Mouse (Mus musculus): Measurements from ENCODE around the gene Fam149b. TPM values are rescaled to one million over a fixed set of nuclear protein-coding genes. Genes with fewer than 3 reads are reported as not detected.

The Fam149b gene
- total and polyA plus RNA-seq, 3 experiments: 15.8 to 21.9 (median 19.8) TPM

DNA sequence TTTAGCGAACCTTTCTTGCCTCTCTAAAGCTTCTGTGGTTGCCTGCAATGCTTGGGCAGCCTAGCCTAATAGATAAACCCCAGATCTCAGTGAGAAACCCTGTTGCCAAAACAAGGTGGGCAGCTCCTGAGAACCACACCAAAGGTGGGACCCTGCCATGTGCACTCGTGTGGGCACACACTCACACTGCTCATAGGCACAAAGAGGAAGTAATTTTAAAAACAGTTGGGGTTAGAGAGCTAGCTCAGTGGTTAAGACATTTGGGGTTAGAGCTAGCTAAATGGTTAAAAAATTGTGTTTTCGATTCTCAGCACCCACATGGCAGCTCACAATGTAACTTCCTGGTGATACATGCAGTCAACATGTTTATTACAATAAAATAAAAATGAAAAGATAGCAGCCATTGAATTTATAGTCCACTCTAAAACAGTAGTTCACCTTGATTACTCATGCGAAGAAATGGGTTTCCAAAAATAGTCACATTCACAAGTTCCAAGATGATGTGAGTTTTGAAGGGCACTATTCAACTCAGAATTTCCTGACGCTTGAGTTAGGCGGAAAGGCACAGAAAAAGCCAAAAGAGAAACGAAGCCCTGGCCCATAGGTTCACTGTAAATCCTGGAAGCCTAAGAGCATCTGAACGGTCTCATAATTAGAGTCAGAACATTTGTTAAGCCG is 31.9 kb downstream of the Fam149b start:
- peaks cover 5% of the 10 kb centered on the region; the same call in 1 of the 2 replicates for H3K79me2 ChIP-seq (replicated peaks; ENCODE audit: control insufficient read depth, extremely low read depth, insufficient read depth, poor library complexity, severe bottlenecking)
- in situ Hi-C loops (cut with MboI; ENCODE audit: low pct_ligation_motif_present, low pct_unique_long_range_greater_than_20kb, low sequenced_read_pairs) (loop anchor here (10.0 kb wide), 1 partner anchor 55 kb away; no protein-coding TSS in a partner anchor), dilution Hi-C loops (cut with MboI; ENCODE audit: extremely low pct_ligation_motif_present, extremely low pct_unique_long_range_greater_than_20kb, low sequenced_read_pairs) (no loop called here)
- peaks cover 8 to 40% of the 10 kb centered on the region in 2 experiments; a peak in 3 of 4 replicates for H3K4me1 ChIP-seq (ENCODE audit: control insufficient read depth in 1 of 2, insufficient read depth in 2 of 2)
- no peaks in the 10 kb centered on the region for H3K27me3 ChIP-seq (replicated peaks)
- H3K9ac ChIP-seq (ENCODE audit: insufficient read depth, low read depth): peak overlapping the region; percentile 10
- peak; percentile 57 for DNase-seq (ENCODE audit: extremely low read depth)
- H3K4me3 ChIP-seq (replicated peaks in 1 of 3; ENCODE audit: low read depth in 2 of 3, low read length in 2 of 3, poor library complexity in 1 of 3): peak overlapping the region; percentile 0 to 35 (median 2)
- peak overlapping the region; percentile 85 for H3K27ac ChIP-seq (ENCODE audit: insufficient read depth, low read depth)
- no peaks in the 10 kb centered on the region for H3K9me3 ChIP-seq (replicated peaks; ENCODE audit: low read length)
- H3K4me2 ChIP-seq (ENCODE audit: insufficient read depth, low read depth, poor library complexity, severe bottlenecking): peak overlapping the region; percentile 63
- H3K36me3 ChIP-seq (replicated peaks in 1 of 2; ENCODE audit: control insufficient read depth in 1 of 2, insufficient read depth in 1 of 2, low read length in 1 of 2): peaks cover 13 to 61% of the 10 kb centered on the region in 2 experiments
- TF ChIP-seq MYC (IDR thresholded peaks at IDR 0.05; ENCODE audit: low read depth, low read length) (peak; percentile 92), MEF2A (IDR thresholded peaks at IDR 0.05; ENCODE audit: borderline replicate concordance, low read depth, low read length) (peak; percentile 96), EP300 (IDR thresholded peaks at IDR 0.05; ENCODE audit: low read length) (0 out of 2 replicates have a peak, but pooled peaks have one; percentile 34), TCF12 (IDR thresholded peaks at IDR 0.05; ENCODE audit: low read depth, low read length) (peak; percentile 23; the same call in 1 of the 2 replicates), TBP (conservative IDR thresholded peaks at IDR 0.05; ENCODE audit: low read depth, low read length) (no peak), MAX (IDR thresholded peaks at IDR 0.05; ENCODE audit: low read length) (peak; percentile 63; the same call in 1 of the 2 replicates), IRF4 (IDR thresholded peaks at IDR 0.05; ENCODE audit: low read depth, low read length) (peak; percentile 47; the same call in 1 of the 2 replicates), BHLHE40 (IDR thresholded peaks at IDR 0.05; ENCODE audit: low read depth, low read length) (0 out of 2 replicates have a peak, but pooled peaks have one; percentile 50), POLR2A (IDR thresholded peaks at IDR 0.05; ENCODE audit: low read depth, low read length) (peak; percentile 41; the same call in 1 of the 2 replicates), ELF1 (IDR thresholded peaks at IDR 0.05; ENCODE audit: low read depth, low read length) (0 out of 2 replicates have a peak, but pooled peaks have one; percentile 2), MXI1 (IDR thresholded peaks at IDR 0.05; ENCODE audit: low read depth, low read length) (no peak; the same call in 1 of the 2 replicates), PAX5 (IDR thresholded peaks at IDR 0.05; ENCODE audit: low read length) (no peak), NRF1 (IDR thresholded peaks at IDR 0.05; ENCODE audit: low read depth, low read length) (0 out of 2 replicates have a peak, but pooled peaks have one; percentile 5), RAD21 (IDR thresholded peaks at IDR 0.05; ENCODE audit: low read depth, low read length) (no peak), SIN3A (IDR thresholded peaks at IDR 0.05; ENCODE audit: low read length) (peak; percentile 58; the same call in 1 of the 2 replicates)

DNA sequence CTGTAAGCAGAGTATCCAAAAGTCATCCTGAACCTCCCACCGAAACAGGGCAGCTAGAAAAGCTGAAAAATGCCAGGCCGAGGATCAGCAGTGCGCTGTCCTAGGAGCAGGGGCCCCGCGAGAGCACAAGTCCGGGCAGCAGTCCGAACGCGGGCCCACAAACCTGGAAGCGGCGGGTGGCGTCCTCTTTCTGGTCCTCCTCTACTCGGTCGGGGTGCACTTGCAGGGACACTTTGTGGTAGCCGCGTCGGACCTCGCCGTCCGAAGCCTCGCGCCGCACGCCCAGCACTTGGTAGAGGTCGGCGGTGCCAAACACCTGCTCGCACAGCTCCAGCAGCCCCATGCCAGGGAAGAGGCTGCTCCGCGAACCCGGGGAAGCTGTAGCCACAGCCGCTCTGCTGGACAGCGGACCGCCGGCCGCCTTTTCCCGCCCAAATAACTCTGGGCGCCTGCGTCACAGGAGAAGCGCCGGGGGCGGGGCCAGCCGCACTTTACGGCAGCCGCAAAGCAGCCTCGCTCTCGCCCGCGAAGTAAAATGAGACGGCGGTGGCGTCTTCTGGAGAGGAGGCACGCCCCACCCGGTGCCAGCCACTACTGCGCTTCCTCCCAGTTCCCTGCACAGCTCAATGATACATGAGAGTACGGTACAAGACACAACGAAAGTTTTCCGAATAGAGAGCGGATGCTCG is 40.6 kb downstream of the Fam149b start, which contains the start of gene Dnajc9:
Dnajc9 (minus strand) TSS at position 470 of the 689 bp plus-strand sequence.
- Histone ChIP-seq H3K36me3 (replicated peaks in 1 of 2; ENCODE audit: control insufficient read depth in 1 of 2, insufficient read depth in 1 of 2, low read length in 1 of 2) (peaks cover 39 to 63% of the 10 kb centered on the region in 2 experiments), H3K79me2 (replicated peaks; ENCODE audit: control insufficient read depth, extremely low read depth, insufficient read depth, poor library complexity, severe bottlenecking) (peaks cover 54% of the 10 kb centered on the region), H3K27me3 (replicated peaks) (no peaks in the 10 kb centered on the region), H3K4me1 (ENCODE audit: control insufficient read depth in 1 of 2, insufficient read depth in 2 of 2) (peaks cover 15 to 49% of the 10 kb centered on the region in 2 experiments), H3K4me3 (replicated peaks in 1 of 3; ENCODE audit: low read depth in 2 of 3, low read length in 2 of 3, poor library complexity in 1 of 3) (peak within 1 kb of the TSS; percentile 75 to 95 (median 89)), H3K9me3 (replicated peaks; ENCODE audit: low read length) (no peaks in the 10 kb centered on the region), H3K27ac (ENCODE audit: insufficient read depth, low read depth) (peak within 1 kb of the TSS; percentile 70), H3K4me2 (ENCODE audit: insufficient read depth, low read depth, poor library complexity, severe bottlenecking) (peak within 1 kb of the TSS; percentile 97), H3K9ac (ENCODE audit: insufficient read depth, low read depth) (peak within 1 kb of the TSS; percentile 81)
- peak; percentile 91 for DNase-seq (ENCODE audit: extremely low read depth)
- in situ Hi-C loops (cut with MboI; ENCODE audit: low pct_ligation_motif_present, low pct_unique_long_range_greater_than_20kb, low sequenced_read_pairs) (loop anchor here (5.0 kb wide), 1 partner anchor 41 kb away; the partner anchor contains the start of genes Ecd and Fam149b), dilution Hi-C loops (cut with MboI; ENCODE audit: extremely low pct_ligation_motif_present, extremely low pct_unique_long_range_greater_than_20kb, low sequenced_read_pairs) (no loop called here)
- peak; percentile 65; the same call in 1 of the 2 replicates for TF ChIP-seq E2F4 (IDR thresholded peaks at IDR 0.05; ENCODE audit: insufficient replicate concordance, low read depth, low read length)
- TF ChIP-seq PAX5 (IDR thresholded peaks at IDR 0.05; ENCODE audit: low read length): no peak
- TF ChIP-seq GABPA (IDR thresholded peaks at IDR 0.05; ENCODE audit: insufficient replicate concordance, low read depth, low read length): no peak
- TF ChIP-seq POLR2AphosphoS2 (IDR thresholded peaks at IDR 0.05; ENCODE audit: low read depth, low read length): 0 out of 2 replicates have a peak, but pooled peaks have one; percentile 18
- 0 out of 2 replicates have a peak, but pooled peaks have one; percentile 39 for TF ChIP-seq MEF2A (IDR thresholded peaks at IDR 0.05; ENCODE audit: borderline replicate concordance, low read depth, low read length)
- TF ChIP-seq POLR2A (IDR thresholded peaks at IDR 0.05; ENCODE audit: low read depth, low read length): peak; percentile 89
- TF ChIP-seq JUND (conservative IDR thresholded peaks at IDR 0.05; ENCODE audit: low read depth, low read length): no peak
- TF ChIP-seq RCOR1 (conservative IDR thresholded peaks at IDR 0.05; ENCODE audit: low read depth, low read length): no peak
- TF ChIP-seq IRF4 (IDR thresholded peaks at IDR 0.05; ENCODE audit: low read depth, low read length): peak; percentile 63
- TF ChIP-seq CTCF (conservative IDR thresholded peaks at IDR 0.05 in 1 of 2, IDR thresholded peaks at IDR 0.05 in 1 of 2; ENCODE audit: low read depth in 2 of 2, low read length in 2 of 2): no peak
- TF ChIP-seq RAD21 (IDR thresholded peaks at IDR 0.05; ENCODE audit: low read depth, low read length): no peak
- TF ChIP-seq HCFC1 (IDR thresholded peaks at IDR 0.05; ENCODE audit: low read depth, low read length): peak; percentile 86
- no peak for TF ChIP-seq BHLHE40 (IDR thresholded peaks at IDR 0.05; ENCODE audit: low read depth, low read length)
- TF ChIP-seq TBP (conservative IDR thresholded peaks at IDR 0.05; ENCODE audit: low read depth, low read length): no peak; the same call in 1 of the 2 replicates
- TF ChIP-seq NELFE (IDR thresholded peaks at IDR 0.05; ENCODE audit: low read depth, low read length): peak; percentile 75
- peak; percentile 65 for TF ChIP-seq ELF1 (IDR thresholded peaks at IDR 0.05; ENCODE audit: low read depth, low read length)
- TF ChIP-seq USF2 (conservative IDR thresholded peaks at IDR 0.05; ENCODE audit: low read depth, low read length): no peak
- TF ChIP-seq EP300 (IDR thresholded peaks at IDR 0.05; ENCODE audit: low read length): no peak
- TF ChIP-seq MAFK (IDR thresholded peaks at IDR 0.05; ENCODE audit: insufficient replicate concordance, low read length): no peak
- TF ChIP-seq TCF12 (IDR thresholded peaks at IDR 0.05; ENCODE audit: low read depth, low read length): peak; percentile 83
- TF ChIP-seq UBTF (IDR thresholded peaks at IDR 0.05; ENCODE audit: low read depth, low read length): no peak

Measured in CH12.LX (cell line).